Mouse (Mus musculus): ENCODE measurements around the gene Olfr1445. TPM values are rescaled to one million over a fixed set of nuclear protein-coding genes. Genes with fewer than 3 reads are reported as not detected.

Olfr1445 gene
- not detected for total RNA-seq (2021)
- long read RNA-seq, experiment 1, result 0 reads
- long read RNA-seq, experiment 2, result 0 reads

DNA sequence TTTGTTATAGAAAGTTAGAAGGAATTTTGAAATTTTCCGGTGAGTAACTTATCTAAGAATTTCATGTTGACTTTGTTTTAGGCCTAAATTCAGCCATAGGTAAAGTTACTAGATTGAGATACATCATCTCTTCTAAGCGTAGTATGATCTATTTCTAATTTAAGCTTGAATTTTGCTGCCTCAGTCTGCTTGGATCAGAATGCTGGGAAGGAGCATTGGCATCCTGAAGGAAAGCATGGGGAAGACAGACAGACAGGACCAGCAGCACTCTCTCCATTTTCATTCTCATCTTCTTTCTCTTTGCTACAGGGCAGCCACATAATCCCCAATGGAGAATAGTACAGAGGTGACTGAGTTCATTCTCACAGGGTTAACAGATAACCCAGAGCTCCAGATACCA is at the start of gene Olfr1445:
Gene Olfr1445 (plus strand): TSS at position 301 of the 400 bp plus-strand sequence.
- DNase-seq (ENCODE audit: low spot score), result no peak

DNA sequence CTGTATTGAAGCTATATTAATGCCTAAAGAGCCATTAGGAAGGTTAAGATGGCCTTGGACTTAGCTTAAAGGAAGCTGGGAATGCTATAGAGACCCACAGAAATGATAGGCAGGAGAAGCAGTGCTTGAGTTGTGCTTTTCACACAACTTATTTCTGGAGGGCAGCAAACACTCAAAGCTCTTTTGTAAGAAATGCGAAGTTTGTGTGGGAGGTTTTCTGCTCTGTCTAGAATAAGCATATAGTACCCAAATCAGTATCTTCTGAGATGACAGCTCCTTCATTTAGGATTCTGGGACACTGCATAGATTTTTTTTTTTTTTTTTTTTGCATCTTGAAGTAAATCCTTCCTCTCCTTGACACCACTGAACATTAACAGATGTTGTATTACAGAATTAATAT is 45.1 kb upstream of the Olfr1445 start:
- no peak for DNase-seq (ENCODE audit: low spot score)

DNA sequence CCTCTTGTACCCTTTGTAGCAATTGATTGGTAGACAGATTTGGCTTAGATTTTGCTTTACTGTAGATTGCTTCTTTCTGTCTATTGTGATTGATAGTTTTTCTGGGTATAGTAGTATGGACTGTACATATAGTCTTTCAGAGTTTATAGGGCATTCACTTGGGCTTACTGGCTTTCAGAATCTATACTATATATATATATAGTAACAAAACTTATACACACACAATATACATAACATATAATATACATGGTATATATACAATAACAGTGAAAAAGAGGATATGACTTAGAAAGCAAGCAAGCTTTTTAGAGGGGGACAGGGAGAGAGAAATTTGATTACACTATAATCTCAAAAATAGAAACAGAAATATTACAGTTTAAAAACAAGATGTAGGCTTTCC is 37.3 kb upstream of the Olfr1445 start, which contains the start of gene Gm5244:
Gene Gm5244 (plus strand): TSS at position 301 of the 400 bp plus-strand sequence.
- no peak for DNase-seq (ENCODE audit: low spot score)

DNA sequence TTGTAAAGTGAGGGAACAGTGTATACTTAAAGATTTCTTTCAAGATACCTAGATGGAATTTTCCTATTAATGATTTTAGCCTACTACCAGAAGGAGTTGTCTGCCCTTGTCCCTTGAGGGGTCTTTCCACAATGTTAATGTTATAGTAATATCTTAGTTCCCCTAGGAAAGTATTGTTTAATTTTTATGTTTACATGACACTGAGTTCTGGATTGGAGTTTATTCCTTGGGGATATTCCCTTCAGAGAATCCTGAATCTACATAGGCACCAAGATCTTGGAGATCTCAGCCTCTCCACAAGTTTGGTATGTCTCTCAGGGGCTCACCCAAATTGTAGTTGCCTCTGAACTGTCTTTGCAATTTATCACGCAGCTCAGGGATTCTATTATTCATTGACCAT is 26.7 kb upstream of the Olfr1445 start, which contains the start of gene Olfr1444:
Gene Olfr1444 (plus strand): TSS at position 301 of the 400 bp plus-strand sequence.
- no peak for DNase-seq (ENCODE audit: low spot score)

DNA sequence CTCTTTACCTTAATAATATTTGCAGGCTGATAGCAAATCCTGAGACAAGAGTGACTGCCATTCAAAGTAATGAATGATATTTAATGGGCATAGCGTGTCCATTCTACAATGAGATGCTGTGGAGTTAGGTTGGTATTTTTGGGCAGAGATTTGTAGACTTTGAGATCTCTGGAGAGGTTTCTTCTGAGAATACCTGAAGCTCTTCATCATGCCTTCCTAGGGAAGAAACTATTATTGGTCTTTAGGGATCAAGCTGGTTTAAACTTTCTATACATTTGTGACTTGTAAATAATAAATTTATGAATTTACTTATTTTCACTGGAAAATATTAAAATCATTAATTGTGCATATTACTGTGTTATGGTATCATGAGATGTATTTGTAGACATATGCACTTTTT is 9.8 kb downstream of the Olfr1445 start, which contains the start of gene Olfr1446:
Gene Olfr1446 (minus strand): TSS at position 101 of the 400 bp plus-strand sequence.
- no peak for DNase-seq (ENCODE audit: low spot score)

DNA sequence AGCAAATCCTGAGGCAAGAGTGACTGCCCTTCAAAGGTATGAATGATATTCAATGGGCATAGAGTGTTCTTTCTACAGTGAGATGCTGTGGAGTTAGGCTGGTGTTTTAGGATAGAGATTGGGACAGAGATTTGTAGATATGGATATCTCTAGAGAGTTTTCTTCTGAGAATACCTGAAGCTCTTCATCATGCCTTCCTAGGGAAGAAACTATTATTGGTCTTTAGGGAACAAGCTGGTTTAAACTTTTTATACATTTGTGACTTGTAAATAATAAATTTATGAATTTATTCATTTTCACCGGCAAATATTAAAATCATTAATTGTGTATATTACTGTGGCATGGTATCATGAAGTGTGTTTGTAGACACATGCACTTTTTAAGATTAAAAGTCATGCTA is 20.0 kb downstream of the Olfr1445 start, which contains the start of gene Olfr1447:
Gene Olfr1447 (minus strand): TSS at position 101 of the 400 bp plus-strand sequence.
- no peak for DNase-seq (ENCODE audit: low spot score)

DNA sequence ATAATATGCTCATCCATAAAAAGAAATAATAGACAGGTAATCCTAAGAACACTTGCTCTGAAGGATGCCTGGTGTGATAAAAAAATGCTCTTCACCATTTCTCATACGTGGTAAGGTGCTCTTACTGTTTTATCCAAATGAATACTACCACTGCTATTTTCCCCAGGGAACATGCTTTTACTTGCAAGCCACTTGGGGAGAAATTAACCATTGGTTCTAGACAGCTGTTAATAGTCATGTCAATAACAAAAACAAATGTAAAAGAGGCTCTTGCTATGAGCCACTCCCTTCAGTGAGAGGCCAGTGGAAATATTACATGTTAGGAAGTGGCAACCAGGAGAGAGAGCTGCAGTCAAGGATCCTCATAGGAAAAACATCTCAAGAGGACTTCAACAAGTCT is 40.7 kb downstream of the Olfr1445 start, which contains the start of gene Olfr1448:
Gene Olfr1448 (minus strand): TSS at position 101 of the 400 bp plus-strand sequence.
- DNase-seq (ENCODE audit: low spot score), result no peak

DNA sequence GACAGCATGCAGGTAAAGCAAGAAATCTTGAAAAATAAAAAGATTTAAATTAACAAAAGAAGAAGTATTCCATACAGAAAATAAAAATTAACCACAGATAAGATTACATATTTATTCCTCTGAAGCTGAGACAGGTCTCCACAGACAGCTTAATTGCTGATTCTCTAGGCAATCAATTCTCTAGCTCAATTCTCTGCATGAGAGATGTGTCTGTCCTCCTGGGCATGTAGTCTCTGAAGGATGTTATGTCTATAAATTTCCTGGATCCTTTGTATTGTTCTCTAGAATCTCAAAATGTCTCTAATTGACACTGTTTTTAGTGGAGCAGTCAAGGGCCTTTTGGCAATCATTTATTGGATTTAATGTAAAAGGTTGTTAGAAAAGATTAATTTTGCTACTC is 46.9 kb downstream of the Olfr1445 start, which contains the start of gene Olfr1449:
Gene Olfr1449 (plus strand): TSS at position 301 of the 400 bp plus-strand sequence.
- no peak for DNase-seq (ENCODE audit: low spot score)

Other genes starting within 250 kb of the Olfr1445 start
- gene Olfr1442, start 213.4 kb upstream of the Olfr1445 start, total RNA-seq (2021), result not detected
- gene Olfr1443, start 205.7 kb upstream of the Olfr1445 start, total RNA-seq (2021), result not detected
- gene Keg1, start 188.1 kb upstream of the Olfr1445 start, total RNA-seq (2021), result under 1 TPM; 0.14 to 0.39 TPM
- 1 to 10 TPM; 1.8 to 2.0 TPM for gene Cntf, start 118.2 kb upstream of the Olfr1445 start, total RNA-seq (2021)
- 100 to 1,000 TPM; 131 to 144 TPM for gene Zfp91, start 87.7 kb upstream of the Olfr1445 start, total RNA-seq (2021)
- under 1 TPM; 0.25 to 0.38 TPM for gene Lpxn, start 87.7 kb upstream of the Olfr1445 start, total RNA-seq (2021)
- not detected for gene Gm5244, start 37.2 kb upstream of the Olfr1445 start, total RNA-seq (2021)
- gene Olfr1444, start 26.6 kb upstream of the Olfr1445 start, total RNA-seq (2021), result not detected
- gene Olfr1446, start 9.7 kb downstream of the Olfr1445 start, total RNA-seq (2021), result not detected
- not detected for gene Olfr1447, start 19.9 kb downstream of the Olfr1445 start, total RNA-seq (2021)
- gene Olfr1448, start 40.6 kb downstream of the Olfr1445 start, total RNA-seq (2021), result not detected
- not detected for gene Olfr1449, start 47.0 kb downstream of the Olfr1445 start, total RNA-seq (2021)
- not detected for gene Olfr1450, start 66.4 kb downstream of the Olfr1445 start, total RNA-seq (2021)
- gene Olfr1451, start 111.2 kb downstream of the Olfr1445 start, total RNA-seq (2021), result not detected
- not detected for gene Olfr1453, start 144.5 kb downstream of the Olfr1445 start, total RNA-seq (2021)
- gene Olfr1454, start 176.8 kb downstream of the Olfr1445 start, total RNA-seq (2021), result not detected
- gene Olfr1457, start 214.0 kb downstream of the Olfr1445 start, total RNA-seq (2021), result not detected
- not detected for gene Olfr1458, start 222.9 kb downstream of the Olfr1445 start, total RNA-seq (2021)